Mouse (Mus musculus): Measurements from ENCODE around the gene Ttc3.
"Not testable (repeated sequence)": the region's sequence is repeated elsewhere in the genome, so short reads cannot be mapped to it uniquely, and the experiment has no call there.

Gene Ttc3

DNA sequence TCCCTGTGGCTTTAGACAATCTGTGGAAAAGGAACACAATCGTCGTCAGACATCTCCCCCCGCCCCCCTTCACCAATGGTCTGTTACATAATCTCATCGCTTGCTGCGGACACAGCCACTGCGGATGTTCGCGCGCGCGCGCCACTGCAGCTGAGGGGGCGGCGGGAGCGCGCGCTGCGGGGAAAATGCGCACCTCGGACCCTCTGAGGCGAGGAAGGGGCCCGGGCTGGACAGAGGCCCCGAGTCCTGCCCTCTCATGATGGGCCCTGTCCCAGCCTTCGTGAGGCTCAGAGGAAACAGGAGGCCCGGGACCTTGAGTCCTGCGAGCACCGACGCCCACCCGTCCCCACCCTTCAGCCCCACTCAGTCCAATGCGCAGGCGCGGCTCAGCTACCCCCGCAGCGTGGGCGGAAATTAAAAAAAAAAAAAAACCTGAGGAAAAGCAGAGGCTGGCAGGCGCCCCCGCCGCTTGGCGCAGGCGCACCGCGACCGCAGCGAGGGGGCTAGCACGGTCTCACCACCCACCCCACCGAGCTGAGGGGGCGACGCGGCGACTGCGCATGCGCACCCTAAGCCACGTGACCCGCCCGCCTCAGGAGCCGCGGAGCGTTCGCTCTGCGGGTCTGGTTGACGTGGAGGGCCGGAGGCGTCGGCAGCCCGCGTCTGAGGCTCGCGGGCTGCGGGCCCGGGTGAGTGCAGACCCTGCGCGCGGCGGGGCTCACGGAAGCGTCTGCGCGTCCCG lies at the start of gene Ttc3:
Ttc3 (plus strand) TSS at position 446 of the 742 bp plus-strand sequence.
- peak; percentile 97 to 99 for DNase-seq (ENCODE audit: low spot score in 2 of 2)

DNA sequence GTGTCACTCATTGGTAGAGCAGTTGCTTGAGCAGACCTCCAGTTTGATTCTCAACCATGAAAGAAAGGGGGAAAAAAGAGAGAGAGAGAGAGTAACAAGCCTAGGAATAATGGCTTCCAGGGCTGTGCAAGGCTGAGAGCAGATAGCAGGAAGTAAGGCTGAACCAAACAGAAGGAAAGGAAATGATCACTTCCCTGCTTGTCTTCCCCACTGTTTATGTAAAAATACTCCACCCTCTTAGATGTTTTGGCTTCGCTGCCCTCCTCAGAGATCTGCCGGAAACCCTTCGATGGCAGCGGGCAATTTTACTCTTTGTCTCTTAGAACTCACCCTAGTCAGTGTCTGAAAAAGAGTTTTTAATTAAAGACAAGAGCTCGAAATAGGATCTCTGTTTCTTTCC lies 46.7 kb upstream of the Ttc3 start:
- DNase-seq (ENCODE audit: low spot score in 2 of 2) = no peak

DNA sequence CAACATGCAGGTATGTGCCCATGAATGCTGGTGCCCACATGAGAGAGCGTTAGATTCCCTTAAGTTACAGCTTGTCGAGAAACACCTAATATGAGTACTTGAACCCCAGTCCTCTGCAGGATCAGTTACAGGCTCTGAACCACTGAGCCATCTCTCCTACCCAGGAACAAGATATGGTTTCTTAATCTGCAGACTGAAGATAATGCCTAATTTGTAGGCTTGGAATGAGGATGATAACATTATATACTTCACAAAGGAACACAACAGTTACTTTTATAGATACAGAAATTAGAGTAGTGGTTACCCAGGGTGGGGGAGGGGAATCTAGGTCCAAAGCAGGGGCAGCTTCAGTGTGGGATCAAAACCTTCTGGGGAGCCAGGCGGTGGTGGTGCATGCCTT lies 44.4 kb upstream of the Ttc3 start:
- DNase-seq (ENCODE audit: low spot score in 2 of 2) = no peak

DNA sequence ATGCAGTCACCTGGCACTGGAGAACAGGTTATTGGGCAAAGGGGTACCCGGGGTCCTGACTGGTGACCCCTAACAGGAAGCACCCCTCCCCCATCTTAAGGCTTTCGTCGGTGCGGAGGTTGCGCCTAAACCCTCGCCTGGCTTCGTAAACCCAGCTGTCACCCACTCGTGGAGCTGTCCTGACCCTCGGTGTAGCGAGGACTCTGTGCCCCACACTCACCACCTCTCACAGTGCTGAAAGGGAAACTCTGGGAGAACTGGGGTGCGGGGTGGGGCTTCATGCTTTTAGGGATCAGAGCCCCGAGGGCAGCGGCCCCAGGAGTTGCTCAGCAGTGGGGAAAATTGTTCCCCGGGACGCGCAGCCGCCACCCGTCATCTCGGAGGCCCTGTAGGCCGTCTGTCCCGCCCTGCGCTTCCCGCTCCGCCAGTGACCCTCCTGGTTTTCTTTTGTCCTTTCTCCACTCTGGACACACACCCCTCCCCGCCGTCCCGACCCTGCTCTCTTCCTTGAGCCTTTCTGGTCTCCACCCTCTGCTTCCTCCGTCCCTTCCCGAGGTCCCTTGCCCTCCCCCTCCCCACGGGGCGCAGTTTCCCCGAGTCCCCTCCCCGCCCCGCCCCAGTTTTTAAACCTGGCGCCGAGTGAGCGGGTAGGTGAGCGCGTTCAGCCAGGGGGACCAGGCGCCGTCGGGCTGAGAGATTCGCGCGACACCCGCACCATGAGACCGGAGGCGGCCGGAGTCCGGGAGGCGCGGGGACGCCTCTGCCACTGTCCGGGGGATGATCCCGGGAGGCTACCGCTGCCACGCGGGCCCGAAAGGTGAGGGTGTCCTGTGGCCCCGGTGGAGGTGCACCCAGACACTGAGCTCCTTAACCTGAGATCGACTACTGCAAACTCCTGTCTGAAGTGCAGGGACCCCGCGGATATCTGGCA lies 42.4 kb upstream of the Ttc3 start, which contains the start of gene Ripply3:
Ripply3 (plus strand) TSS at position 640 of the 931 bp plus-strand sequence.
- no peak for DNase-seq (ENCODE audit: low spot score in 2 of 2)

DNA sequence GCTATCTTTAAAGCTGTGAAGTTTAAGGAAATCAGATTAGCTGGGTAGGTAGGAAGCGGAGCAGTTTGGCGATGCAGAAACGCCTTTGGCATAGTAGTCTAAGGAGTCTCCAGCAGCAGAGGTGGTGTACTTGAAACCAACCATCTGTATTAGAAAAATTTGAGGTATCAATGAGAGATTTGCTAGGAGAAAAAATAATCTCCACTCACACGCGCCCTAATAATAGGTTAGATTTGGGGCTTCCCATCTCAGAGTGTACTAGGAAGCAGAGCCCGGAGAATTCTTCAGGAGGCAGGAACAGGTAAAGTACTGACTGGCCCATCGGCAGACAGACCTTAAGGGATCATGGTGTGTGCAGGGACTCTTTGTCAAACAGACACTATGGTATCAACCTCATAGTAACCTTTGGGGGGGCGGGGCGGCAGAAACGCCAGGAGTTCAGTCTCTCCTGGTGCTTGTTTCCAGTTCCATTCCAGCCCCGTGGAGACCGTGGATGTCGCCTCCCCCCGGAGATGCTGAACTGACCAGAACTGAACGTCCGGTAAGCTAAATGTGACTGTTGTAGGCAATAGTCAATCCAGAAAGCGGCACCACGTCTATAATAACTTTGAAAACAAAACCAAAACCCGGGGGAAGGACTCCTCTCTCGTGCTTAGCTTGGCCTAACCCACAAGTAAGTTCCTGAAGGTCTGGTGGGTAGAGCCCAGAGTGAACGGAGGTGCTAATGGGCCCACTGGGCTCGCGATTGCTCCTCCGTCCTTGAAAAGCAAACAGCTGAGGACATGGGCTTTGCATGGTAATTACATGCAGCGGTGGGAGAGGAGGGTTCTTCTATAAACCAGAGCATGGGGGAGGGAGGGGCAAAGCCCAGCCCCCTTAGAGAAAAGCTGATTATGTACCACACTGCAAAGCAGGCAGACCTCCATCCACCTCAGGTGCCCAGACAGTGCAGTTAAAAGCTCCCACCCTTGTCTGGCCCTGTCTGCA lies 41.2 kb upstream of the Ttc3 start:
- DNase-seq (ENCODE audit: low spot score in 2 of 2) = no peak

DNA sequence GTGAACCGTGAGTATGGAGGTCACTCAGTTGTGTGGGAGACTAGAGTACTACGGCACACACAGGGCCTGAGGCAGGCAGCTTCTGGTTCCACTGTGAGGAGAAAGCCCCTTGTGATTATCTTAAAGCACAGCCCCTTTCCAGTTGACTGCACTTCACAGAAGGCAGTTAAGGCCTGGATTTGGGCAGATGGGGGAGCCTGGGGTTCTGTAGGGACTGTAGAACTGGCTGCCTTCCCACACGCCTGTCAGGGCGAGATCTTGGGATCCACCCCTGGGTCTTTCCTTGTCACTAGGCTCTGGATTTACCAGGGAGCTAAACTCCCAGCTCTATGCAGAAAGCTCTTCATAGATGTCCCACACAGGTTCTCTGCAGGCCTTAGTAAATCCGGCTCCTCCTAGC lies 40.0 kb upstream of the Ttc3 start:
- no peak for DNase-seq (ENCODE audit: low spot score in 2 of 2)

DNA sequence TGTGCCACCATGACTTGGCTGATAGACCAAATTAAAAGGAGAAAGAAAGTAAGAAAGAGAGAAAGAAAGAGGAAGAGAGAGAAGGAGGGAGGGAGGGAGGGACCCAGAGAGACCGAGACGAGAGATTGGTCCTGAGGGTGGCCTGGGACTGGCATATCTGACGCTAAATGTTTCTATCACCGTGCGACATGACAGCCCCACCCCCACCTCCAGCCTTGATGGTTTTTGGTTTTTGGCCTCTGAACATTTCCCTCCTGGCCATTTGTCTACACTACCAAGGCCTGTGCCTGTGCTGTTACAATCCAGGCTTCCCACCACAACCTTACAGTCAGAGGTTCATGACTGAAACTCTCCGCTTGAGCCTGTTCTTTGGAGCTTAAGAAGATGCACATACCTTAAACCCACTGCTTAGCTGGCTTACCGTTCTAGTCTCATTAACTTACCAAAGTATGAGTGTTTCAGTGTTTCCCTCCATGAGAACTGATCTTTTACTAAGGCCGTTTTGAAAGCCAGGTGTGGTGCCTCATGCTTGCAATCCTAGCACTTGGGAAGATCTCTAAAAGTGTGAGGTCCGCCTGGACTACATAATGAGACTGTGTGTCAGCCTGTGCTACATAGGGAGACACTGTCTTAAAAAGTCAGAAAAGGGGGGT lies 39.1 kb upstream of the Ttc3 start:
- no peak for DNase-seq (ENCODE audit: low spot score in 2 of 2)

DNA sequence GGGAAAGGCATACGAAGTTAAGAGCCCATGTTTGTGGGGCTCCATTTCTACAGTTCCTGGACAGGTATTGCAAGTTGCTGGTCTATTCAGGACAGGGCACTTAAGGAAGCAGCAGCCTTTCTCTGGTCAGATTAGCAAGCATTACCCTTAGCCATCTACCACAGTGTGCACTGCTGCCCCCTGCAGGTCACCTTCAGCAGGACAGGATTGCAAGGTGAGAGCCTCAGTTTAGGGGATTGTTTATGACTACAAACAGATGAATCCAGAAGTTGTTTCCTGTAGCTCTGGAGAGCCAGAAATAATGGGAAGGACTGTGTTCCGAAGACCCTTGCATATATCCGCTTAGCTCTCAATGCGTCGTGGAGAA lies 38.5 kb upstream of the Ttc3 start:
- peak in 1 of 2 experiments; percentile 47 for DNase-seq (ENCODE audit: low spot score in 2 of 2)

DNA sequence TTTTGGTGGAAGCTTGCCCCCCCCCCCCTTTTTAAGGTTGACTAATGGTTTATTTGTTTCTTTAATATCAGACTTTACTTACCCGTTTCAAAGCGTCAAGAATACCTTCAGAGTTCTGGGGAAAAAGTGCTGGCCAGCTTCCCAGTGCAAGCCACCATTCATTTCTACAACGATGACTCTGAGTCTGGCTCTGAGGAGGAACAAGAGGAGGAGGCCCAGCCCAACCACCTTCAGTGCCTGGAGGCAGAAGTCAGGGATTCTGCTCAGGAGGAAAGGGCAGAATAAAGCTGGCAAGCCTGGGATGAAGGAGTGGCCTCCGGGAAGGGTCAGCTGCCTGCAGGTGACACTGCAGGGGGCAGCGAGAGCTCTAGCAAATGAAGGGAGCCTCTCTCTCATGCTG lies 34.8 kb upstream of the Ttc3 start:
- no peak for DNase-seq (ENCODE audit: low spot score in 2 of 2)

DNA sequence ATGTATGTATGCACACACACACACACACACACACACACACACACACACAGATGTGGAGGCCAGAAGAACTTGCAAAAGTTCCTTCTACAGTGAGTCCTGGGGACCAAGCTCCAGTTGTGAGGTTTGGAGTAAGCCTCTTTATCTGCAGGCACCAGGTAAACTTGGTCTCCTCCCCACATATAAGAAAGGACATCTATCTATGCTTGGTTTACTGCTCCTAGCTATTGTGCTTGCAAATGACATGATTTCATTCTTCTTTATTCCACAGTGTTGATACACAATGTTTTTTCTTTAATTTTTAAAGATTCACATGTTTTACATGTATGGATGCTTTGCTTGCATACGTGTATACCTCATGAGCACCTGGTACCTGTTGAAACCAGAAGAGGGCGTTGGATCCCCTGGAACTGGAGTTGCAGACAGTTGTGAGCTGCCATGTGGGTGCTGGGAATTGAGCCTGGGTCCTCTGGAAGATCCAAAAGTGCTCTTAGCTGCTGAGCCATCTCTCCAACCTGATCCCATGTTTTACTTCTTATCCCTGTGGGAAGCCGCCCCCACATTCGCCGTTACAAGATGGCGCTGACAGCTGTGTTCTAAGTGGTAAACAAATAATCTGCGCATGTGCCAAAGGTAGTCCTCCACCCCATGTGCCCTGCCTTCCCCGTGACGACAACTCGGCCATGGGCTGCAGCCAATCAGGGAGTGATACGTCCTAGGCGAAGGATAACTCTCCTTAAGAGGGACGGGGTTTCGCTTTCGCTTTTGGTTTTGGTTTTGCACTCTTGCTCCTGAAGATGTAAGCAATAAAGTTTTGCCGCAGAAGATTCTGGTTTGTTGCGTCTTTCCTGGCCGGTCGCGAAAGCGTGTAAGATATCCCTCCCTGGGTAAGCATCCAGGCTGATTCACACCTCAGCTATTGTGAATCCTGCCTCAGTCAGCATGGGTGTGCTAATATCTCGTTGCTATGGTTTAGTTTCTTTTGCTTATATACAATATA lies 31.0 kb upstream of the Ttc3 start:
- not testable (repeated sequence) for DNase-seq (ENCODE audit: low spot score in 2 of 2)

DNA sequence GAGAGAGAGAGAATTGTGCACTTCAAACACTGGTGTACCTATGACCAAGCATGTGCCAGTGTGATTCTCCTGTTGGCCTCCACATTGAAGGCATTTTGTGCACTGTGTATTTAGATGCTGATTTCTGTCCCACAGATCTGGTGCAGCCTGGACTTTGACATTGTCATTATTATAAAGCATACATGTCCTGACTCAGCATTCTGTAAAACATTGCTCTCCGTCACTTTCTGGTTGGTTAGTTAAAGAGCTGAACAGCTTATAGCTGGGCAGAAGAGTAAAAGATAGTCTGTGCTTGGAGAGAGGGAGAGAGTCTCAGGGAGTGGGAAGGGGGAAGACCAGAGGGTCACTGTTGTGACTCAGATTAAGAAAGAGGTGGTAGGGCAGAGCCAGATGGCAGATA lies 24.7 kb upstream of the Ttc3 start:
- DNase-seq (ENCODE audit: low spot score in 2 of 2) = no peak

DNA sequence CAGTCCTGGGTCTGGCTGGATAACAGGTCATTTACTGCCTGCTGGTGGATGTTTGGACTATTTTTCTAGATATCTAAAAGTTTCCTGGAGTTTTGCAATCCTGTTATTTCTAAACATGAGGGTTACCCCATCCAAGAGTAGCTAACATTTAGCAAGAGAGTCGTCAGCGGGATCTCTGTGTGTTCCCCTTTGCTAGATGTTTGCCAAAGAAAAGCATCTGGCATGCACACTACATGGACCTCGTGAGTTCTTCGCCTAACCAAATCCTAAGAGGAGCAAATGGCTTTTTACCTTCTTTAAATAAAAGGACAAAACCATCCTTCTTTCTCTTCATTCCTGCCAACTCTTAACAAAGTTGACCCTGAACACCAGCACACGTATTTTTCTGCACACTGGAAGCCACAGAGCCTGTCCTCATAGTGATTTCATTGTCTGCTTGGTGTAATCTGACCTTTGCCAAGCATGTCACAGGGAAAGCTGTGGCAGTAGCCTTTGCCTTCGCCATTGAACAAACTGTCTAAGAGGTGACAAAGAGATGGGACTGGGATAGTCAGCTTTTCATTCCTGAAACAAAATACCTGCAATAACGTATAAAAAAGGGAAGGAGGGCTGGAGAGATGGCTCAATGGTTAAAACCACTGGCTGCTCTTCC lies 23.2 kb upstream of the Ttc3 start:
- DNase-seq (ENCODE audit: low spot score in 2 of 2) = no peak

DNA sequence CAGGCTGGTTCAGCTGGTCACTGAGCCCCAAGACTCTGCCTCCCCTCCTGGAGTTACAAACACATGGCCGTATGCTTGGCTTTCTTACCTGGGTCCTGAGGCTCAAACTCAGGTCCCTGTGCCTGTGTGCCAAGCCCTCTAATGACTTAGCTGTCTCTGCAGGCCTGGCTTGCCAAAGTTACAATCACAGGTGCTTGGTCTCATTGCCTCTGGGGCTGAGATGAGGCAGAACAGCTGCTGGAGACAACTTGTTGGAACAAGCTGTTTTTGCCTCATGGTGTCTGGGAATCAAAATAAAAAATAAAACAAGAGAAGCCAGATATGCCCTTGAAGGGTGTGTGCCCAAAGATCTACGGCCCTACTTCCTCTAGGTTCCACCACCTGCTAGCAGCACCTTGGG lies 21.6 kb upstream of the Ttc3 start:
- DNase-seq (ENCODE audit: low spot score in 2 of 2) = no peak

DNA sequence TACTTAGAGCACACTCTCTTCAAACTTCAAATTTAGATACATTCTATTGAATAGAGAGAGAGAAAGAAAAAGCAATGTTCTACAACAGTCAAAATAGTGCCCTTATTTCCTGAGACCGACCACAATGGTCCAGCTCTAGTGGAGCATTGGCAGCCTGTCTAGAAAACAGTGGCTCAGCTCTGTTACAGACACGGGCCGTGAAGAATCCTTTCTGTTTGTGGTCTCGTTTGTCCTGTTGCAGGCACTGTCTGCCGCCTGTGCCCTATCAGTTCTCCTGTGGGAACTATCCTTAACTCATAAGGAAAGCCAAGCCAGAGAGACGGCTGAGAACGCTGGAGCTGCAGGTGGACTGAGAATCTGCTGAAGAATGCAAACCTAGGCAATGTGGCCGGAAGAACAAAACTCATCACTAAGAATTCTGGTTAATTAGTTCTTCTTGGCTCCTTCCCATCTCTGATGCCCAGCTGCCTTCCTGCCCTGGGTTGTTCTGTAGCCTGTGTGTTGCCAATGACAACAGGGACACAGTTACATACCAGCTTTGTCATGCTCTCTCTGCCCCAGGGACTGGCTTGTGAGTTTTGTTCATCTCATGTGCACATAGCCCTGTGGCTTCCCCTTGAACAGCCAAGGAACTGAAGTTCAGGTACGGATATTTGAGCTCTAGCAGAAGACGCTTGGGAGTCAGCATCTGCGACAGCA lies 20.7 kb upstream of the Ttc3 start:
- DNase-seq (ENCODE audit: low spot score in 2 of 2) = peak in 1 of 2 experiments; percentile 16

DNA sequence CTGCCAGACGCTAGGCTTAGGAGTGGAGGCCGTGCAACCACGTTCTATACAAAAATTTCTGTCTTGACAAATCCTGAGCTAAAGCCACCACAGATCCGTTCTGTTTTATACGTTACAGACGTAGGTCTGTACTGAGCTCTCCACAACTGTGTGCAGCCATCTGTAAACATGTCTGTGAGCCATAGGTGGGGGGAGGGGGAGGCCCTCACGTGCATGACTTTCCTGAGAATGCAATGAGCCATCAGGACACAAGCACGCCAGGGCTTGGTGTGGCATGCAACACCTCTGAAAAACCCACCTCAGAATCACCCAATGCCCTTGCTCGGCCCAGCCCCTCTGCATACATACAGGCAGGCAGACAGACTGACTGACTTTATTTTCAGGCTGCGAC lies 20.1 kb upstream of the Ttc3 start:
- DNase-seq (ENCODE audit: low spot score in 2 of 2) = no peak

DNA sequence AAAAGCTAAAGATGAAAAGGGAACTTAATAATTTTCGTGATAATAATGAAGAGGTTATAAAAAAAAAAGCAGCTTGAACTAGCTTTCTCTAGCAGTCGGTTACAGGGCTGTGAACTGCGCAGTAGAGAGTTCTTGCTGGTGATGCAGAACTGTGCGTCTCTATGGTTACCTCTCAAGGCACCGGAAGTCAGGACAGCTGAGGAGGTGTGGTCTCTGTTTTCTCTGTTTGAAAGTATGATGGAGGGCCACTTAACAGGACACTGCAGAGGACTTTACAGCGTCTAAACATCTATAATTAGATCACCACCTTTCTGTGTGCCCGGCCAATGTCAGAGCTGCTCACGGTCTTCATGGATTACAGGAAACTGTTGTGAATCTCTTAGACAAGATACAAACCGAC lies 16.0 kb upstream of the Ttc3 start:
- DNase-seq (ENCODE audit: low spot score in 2 of 2) = no peak

DNA sequence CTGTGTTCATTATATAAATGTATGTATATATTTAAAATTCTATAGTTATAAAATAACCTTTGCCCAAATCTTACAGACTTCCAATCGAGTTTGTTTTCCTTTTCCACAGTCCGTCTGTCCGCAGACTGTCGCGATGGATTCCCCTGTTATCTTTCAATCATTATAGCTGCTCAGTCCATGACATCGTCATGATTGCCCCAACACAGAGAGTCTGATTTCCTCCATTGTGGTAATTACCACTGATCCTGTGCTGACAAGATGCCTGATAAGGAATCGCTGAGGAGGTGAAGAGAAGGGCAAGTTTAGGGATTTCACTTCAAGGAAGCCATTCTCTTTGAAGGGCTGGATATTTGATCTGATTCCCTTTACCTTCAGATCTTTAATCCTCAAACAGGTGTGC lies 14.4 kb upstream of the Ttc3 start:
- DNase-seq (ENCODE audit: low spot score in 2 of 2) = no peak

DNA sequence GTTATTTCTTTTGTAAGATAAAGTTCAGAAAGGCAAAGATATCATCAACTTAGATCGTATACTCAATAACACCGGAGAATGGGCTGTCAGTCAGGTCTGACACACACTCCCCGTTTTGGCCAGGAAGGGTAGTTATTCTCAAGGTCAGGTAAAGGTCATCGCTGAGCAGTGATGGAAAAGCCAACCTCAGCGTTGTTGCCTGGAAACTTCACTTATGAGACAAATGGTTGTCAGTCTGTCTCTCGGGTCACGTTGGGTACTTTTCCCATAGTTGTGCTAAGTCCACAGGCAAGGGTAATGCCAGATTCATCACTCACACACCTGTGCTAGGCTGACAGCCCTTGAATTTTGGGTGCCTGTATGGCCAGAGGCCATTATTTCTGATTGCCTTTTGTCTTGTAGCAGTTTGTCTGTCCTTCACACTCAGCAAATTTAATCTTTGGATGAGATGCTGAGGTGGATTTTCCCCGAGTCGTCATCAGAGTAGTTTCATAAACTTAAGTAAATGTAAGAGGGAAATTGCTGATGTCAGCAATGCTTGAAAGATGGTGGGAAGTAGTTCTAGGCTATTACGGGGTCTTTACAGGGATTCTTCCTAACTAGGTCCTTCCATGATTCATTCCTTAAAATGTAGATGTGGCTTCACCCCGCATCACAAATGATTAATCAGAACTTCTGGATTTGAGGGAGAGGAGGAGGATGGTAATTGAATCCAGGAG lies 13.5 kb upstream of the Ttc3 start:
- no peak for DNase-seq (ENCODE audit: low spot score in 2 of 2)
